Comparison of ENCODE assay signal across 17 mouse cellular contexts in genomic region chr19:37540201-37540600, GRCm38 (mm10). TPM values are rescaled to one million over a fixed set of nuclear protein-coding genes. Genes with fewer than 3 reads are reported as not detected.
A peak's percentile ranks its signal among the peaks of the same experiment; 100 is the strongest.
DNase-seq lines count a peak whose midpoint lies in the region; ATAC-seq and TF ChIP-seq lines count a peak whose summit lies in the region.
"Had no signal": no experiment of that assay in that cellular context is flagged by ENCODE, and none has a peak within 500 bp of the region (broad histone marks: within the 10 kb centered on the region; RNA-seq: fewer than 3 reads in every experiment).

No protein-coding gene starts in this region.

- H3K4me1 ChIP-seq in CH12.LX (ENCODE audit: control insufficient read depth in 1 of 2, insufficient read depth in 2 of 2): peaks cover 0 to 17% of the 10 kb centered on the region in 2 experiments; a peak in 2 of 4 replicates
- peaks cover 28% of the 10 kb centered on the region for H3K4me1 ChIP-seq in heart, embryonic 10.5 days
- H3K4me1 ChIP-seq in liver, embryonic 11.5 days (replicated peaks; ENCODE audit: control insufficient read depth, insufficient read depth, low read length): peaks cover 21% of the 10 kb centered on the region
- H3K4me1 ChIP-seq: limb, embryonic 12.5 days; stomach, embryonic 15.5 days had no signal

- no peaks in the 10 kb centered on the region for H3K79me2 ChIP-seq in CH12.LX (replicated peaks; ENCODE audit: control insufficient read depth, extremely low read depth, insufficient read depth, poor library complexity, severe bottlenecking)

- H3K36me3 ChIP-seq in CH12.LX (replicated peaks in 1 of 2; ENCODE audit: control insufficient read depth in 1 of 2, insufficient read depth in 1 of 2, low read length in 1 of 2): no peaks in the 10 kb centered on the region
- H3K36me3 ChIP-seq in heart, embryonic 10.5 days: no peaks in the 10 kb centered on the region
- H3K36me3 ChIP-seq in liver, embryonic 11.5 days (ENCODE audit: control insufficient read depth, insufficient read depth, low read length): no peaks in the 10 kb centered on the region
- H3K36me3 ChIP-seq: limb, embryonic 12.5 days; stomach, embryonic 15.5 days had no signal

- no peak for TF ChIP-seq CTCF in CH12.LX (conservative IDR thresholded peaks at IDR 0.05 in 1 of 2, IDR thresholded peaks at IDR 0.05 in 1 of 2; ENCODE audit: low read depth in 2 of 2, low read length in 2 of 2)

- H3K4me3 ChIP-seq in CH12.LX (replicated peaks in 1 of 3; ENCODE audit: low read depth in 2 of 3, low read length in 2 of 3, poor library complexity in 1 of 3): no peak overlapping the region
- H3K4me3 ChIP-seq in heart, embryonic 10.5 days: no peak overlapping the region
- H3K4me3 ChIP-seq in liver, embryonic 11.5 days (ENCODE audit: low read depth, low read length): no peak overlapping the region
- H3K4me3 ChIP-seq: limb, embryonic 12.5 days; stomach, embryonic 15.5 days had no signal

- intact Hi-C loops in heart, postnatal 36 days (cut with DNase I): loop anchor here (5.0 kb wide), 1 partner anchor 103 kb away; no protein-coding TSS in a partner anchor

- in situ Hi-C loops in CH12.LX (cut with MboI; ENCODE audit: low pct_ligation_motif_present, low pct_unique_long_range_greater_than_20kb, low sequenced_read_pairs): no loop called here

- DNase-seq in heart, adult 18-20 months: peak; percentile 50 to 76
- no peak for DNase-seq in heart, postnatal 36 days
- no peak for DNase-seq in CH12.LX (ENCODE audit: extremely low read depth)
- peak; percentile 74 for DNase-seq in heart, embryonic 10.5 days (ENCODE audit: low spot score)
- DNase-seq in liver, embryonic 11.5 days (ENCODE audit: low spot score): no peak
- DNase-seq in cerebellum, adult 11 months: no peak
- DNase-seq in urinary bladder, postnatal 14 days (ENCODE audit: low spot score): no peak
- DNase-seq in urinary bladder, adult 2 months (ENCODE audit: low spot score): no peak
- DNase-seq: cerebellum, adult 18-20 months; embryo, embryonic 11 days; right cerebral cortex, postnatal 4 days; thymus, postnatal 36 days had no signal

- 25% methylated on average over 7 of the region's 7 CpGs for WGBS in heart, embryonic 10.5 days
- 46% methylated on average over 7 of the region's 7 CpGs for WGBS in liver, embryonic 11.5 days

- no peak overlapping the region for H3K9ac ChIP-seq in CH12.LX (ENCODE audit: insufficient read depth, low read depth)
- H3K9ac ChIP-seq in liver, embryonic 11.5 days (ENCODE audit: low read depth, low read length): no peak overlapping the region
- H3K9ac ChIP-seq: hindbrain, embryonic 14.5 days; limb, embryonic 12.5 days; stomach, embryonic 15.5 days had no signal

- no peak; the same call in 1 of the 2 replicates for ATAC-seq in liver, embryonic 11.5 days (replicated peaks; ENCODE audit: low FRiP score)
- ATAC-seq: activated CD4-positive, CD25-positive, alpha-beta regulatory T cell, adult 4 months had no signal

- dilution Hi-C loops in CH12.LX (cut with MboI; ENCODE audit: extremely low pct_ligation_motif_present, extremely low pct_unique_long_range_greater_than_20kb, low sequenced_read_pairs): no loop called here

- no peak for TF ChIP-seq EP300 in CH12.LX (IDR thresholded peaks at IDR 0.05; ENCODE audit: low read length)

- H3K27ac ChIP-seq in CH12.LX (ENCODE audit: insufficient read depth, low read depth): no peak overlapping the region
- peak overlapping the region; percentile 52; the same call in 1 of the 2 replicates for H3K27ac ChIP-seq in heart, embryonic 10.5 days
- no peak overlapping the region for H3K27ac ChIP-seq in liver, embryonic 11.5 days (ENCODE audit: low read depth, low read length)
- H3K27ac ChIP-seq: hindbrain, embryonic 14.5 days; kidney, postnatal 0 days; limb, embryonic 12.5 days; stomach, embryonic 15.5 days had no signal

- peaks cover 2% of the 10 kb centered on the region for H3K27me3 ChIP-seq in CH12.LX (replicated peaks)
- H3K27me3 ChIP-seq in heart, embryonic 10.5 days (ENCODE audit: insufficient read depth, poor library complexity, severe bottlenecking): no peaks in the 10 kb centered on the region; the same call in 1 of the 2 replicates
- H3K27me3 ChIP-seq in liver, embryonic 11.5 days (replicated peaks; ENCODE audit: control insufficient read depth, insufficient read depth, low read length): no peaks in the 10 kb centered on the region
- H3K27me3 ChIP-seq: limb, embryonic 12.5 days; stomach, embryonic 15.5 days had no signal

- no peak for TF ChIP-seq RAD21 in CH12.LX (IDR thresholded peaks at IDR 0.05; ENCODE audit: low read depth, low read length)

- no peaks in the 10 kb centered on the region for H3K9me3 ChIP-seq in CH12.LX (replicated peaks; ENCODE audit: low read length)
- no peaks in the 10 kb centered on the region for H3K9me3 ChIP-seq in heart, embryonic 10.5 days
- no peaks in the 10 kb centered on the region for H3K9me3 ChIP-seq in liver, embryonic 11.5 days (ENCODE audit: control insufficient read depth, low read length)
- H3K9me3 ChIP-seq: limb, embryonic 12.5 days; stomach, embryonic 15.5 days had no signal

- no peak for TF ChIP-seq POLR2A in CH12.LX (IDR thresholded peaks at IDR 0.05; ENCODE audit: low read depth, low read length)

- H3K4me2 ChIP-seq in CH12.LX (ENCODE audit: insufficient read depth, low read depth, poor library complexity, severe bottlenecking): no peak overlapping the region; the same call in 1 of the 2 replicates
- H3K4me2 ChIP-seq in liver, embryonic 11.5 days: peak overlapping the region; percentile 15; the same call in 1 of the 2 replicates
- H3K4me2 ChIP-seq: hindbrain, embryonic 14.5 days; limb, embryonic 12.5 days; stomach, embryonic 15.5 days had no signal

TF ChIP-seq in CH12.LX, 34 proteins besides CTCF, POLR2A, EP300 and RAD21:
- no peak for TF ChIP-seq PAX5 (IDR thresholded peaks at IDR 0.05; ENCODE audit: low read length)
- no peak for TF ChIP-seq SIN3A (IDR thresholded peaks at IDR 0.05; ENCODE audit: low read length)
- TF ChIP-seq USF1 (IDR thresholded peaks at IDR 0.05; ENCODE audit: low read depth, low read length): no peak
- 0 out of 2 replicates have a peak, but pooled peaks have one; percentile 14 for TF ChIP-seq TCF12 (IDR thresholded peaks at IDR 0.05; ENCODE audit: low read depth, low read length)
TF ChIP-seq in CH12.LX: peak in this region for 1.

RNA-seq across cellular contexts. Expression of gene Exoc6, which starts 10.0 kb away (rescaled TPM):
- total RNA-seq in heart, adult 18-20 months (2021): 10 to 100 TPM; 32.9 to 33.2 TPM
- 10 to 100 TPM; 32.6 to 32.9 TPM for total RNA-seq in heart, postnatal 36 days (2021)
- total RNA-seq in CH12.LX (2012; rRNA removed) (6.8 and 8.0 TPM in 2 replicates), CH12.LX (2014; rRNA removed) (18.5 and 18.7 TPM in 2 replicates)
- polyA plus RNA-seq in CH12.LX (2012; ENCODE audit: insufficient read length, low read depth): 10.8 and 12.1 TPM in 2 replicates
- polyA plus RNA-seq in heart, embryonic 10.5 days (2016; fragmentation: Nextera tagmentation; extraction: Ambion mirVana): 18.0 and 25.3 TPM in 2 replicates
- 53.3 and 62.0 TPM in 2 replicates for polyA plus RNA-seq in liver, embryonic 11.5 days (2014; fragmentation: Nextera tagmentation; extraction: Ambion mirVana)
- polyA plus RNA-seq in urinary bladder, adult 2 months (2012; rRNA removed): 16.4 and 17.1 TPM in 2 replicates

Comparison
In these comparisons a context has a peak if more than half of its experiments do, and no peak if none do; other contexts are left out.
1. DNase-seq: peak in heart, adult 18-20 months (2 of 2) and heart, embryonic 10.5 days (single experiment); none in heart, postnatal 36 days (0 of 2), CH12.LX (single experiment), liver, embryonic 11.5 days (single experiment), cerebellum, adult 11 months (single experiment), urinary bladder, postnatal 14 days (single experiment) and urinary bladder, adult 2 months (single experiment).